Mouse (Mus musculus) C2C12 (cell line): ENCODE data around the gene Abcb4.

Source experiments
- CEBPB ChIP-seq: IDR thresholded peaks from one replicate; pipeline ENCODE4 v1.6.1; 2011; ENCODE audit warnings: low read depth, mild to moderate bottlenecking, control low read depth, moderate library complexity
- CTCF ChIP-seq: IDR thresholded peaks from one replicate; pipeline ENCODE4 v1.5.1; 2011; ENCODE audit not compliant: control insufficient read depth, insufficient read depth, insufficient read length
- MAX ChIP-seq: IDR thresholded peaks from one replicate; pipeline ENCODE4 v1.6.1; 2011; ENCODE audit warnings: mild to moderate bottlenecking, control low read depth
- MYOG ChIP-seq: IDR thresholded peaks from one replicate; pipeline ENCODE4 v1.6.1; 2011; ENCODE audit not compliant: control insufficient read depth, insufficient read length; ENCODE audit errors: extremely low read depth
- USF1 ChIP-seq: IDR thresholded peaks from one replicate; pipeline ENCODE4 v1.6.1; 2011; ENCODE audit warnings: low read depth, mild to moderate bottlenecking, control low read depth, moderate library complexity

GRCm38 (mm10) chr5:8955544-8955943 lies 62.0 kb downstream of the Abcb4 start:
- TF ChIP-seq CEBPB (no peak), CTCF (no peak), MYOG (no peak), USF1 (no peak), MAX (no peak)
